Mouse (Mus musculus): ENCODE data around the gene Gm6904. TPM values are rescaled to one million over a fixed set of nuclear protein-coding genes. Genes with fewer than 3 reads are reported as not detected.

Gene Gm6904
- polyA plus RNA-seq (2012; rRNA removed): 0.07 TPM in 1 of 2 replicates, not detected in the other

GRCm38 (mm10) chr14:59260056-59260455 lies at the start of gene Gm6904:
Gene Gm6904, minus strand, starts transcription at chr14:59260216.

GRCm38 (mm10) chr14:59297391-59297790 lies 37.4 kb upstream of the Gm6904 start, which contains the start of gene Phf11a:
Gene Phf11a, minus strand, starts transcription at chr14:59297522.

GRCm38 (mm10) chr14:59200711-59201603 lies 59.1 kb downstream of the Gm6904 start, which contains the start of gene Rcbtb1:
Gene Rcbtb1, plus strand, starts transcription at chr14:59201209.

Other genes with a start within 250 kb of the Gm6904 start
- not detected in 2 replicates for gene 1700129C05Rik, start 117.3 kb downstream of the Gm6904 start, polyA plus RNA-seq (2012; rRNA removed)
- not detected in 2 replicates for gene Gm5142, start 81.5 kb downstream of the Gm6904 start, polyA plus RNA-seq (2012; rRNA removed)
- 10.1 and 12.0 TPM in 2 replicates for gene Rcbtb1, start 59.0 kb downstream of the Gm6904 start, polyA plus RNA-seq (2012; rRNA removed)
- gene Phf11a, start 37.3 kb upstream of the Gm6904 start, polyA plus RNA-seq (2012; rRNA removed): 0.14 and 0.15 TPM in 2 replicates
- 0.50 and 0.65 TPM in 2 replicates for gene Phf11b, start 81.1 kb upstream of the Gm6904 start, polyA plus RNA-seq (2012; rRNA removed)
- gene Phf11d, start 105.3 kb upstream of the Gm6904 start, polyA plus RNA-seq (2012; rRNA removed): 0.81 and 1.2 TPM in 2 replicates
- 0.90 and 1.0 TPM in 2 replicates for gene Phf11c, start 135.2 kb upstream of the Gm6904 start, polyA plus RNA-seq (2012; rRNA removed)
- gene Setdb2, start 180.7 kb upstream of the Gm6904 start, polyA plus RNA-seq (2012; rRNA removed): 5.3 and 7.0 TPM in 2 replicates
- gene Cab39l, start 180.8 kb upstream of the Gm6904 start, polyA plus RNA-seq (2012; rRNA removed): 7.8 and 9.9 TPM in 2 replicates

Data from liver, embryonic 14 days (tissue).